Mouse (Mus musculus) testis, adult 2 months (tissue): ENCODE results near the gene Fnbp1. TPM values are rescaled to one million over a fixed set of nuclear protein-coding genes. Genes with fewer than 3 reads are reported as not detected.

Source experiments
- H3K27ac ChIP-seq: fragments of 200-500 bp; 2 replicates; pipeline ENCODE4 v1.5.1; 2012; ENCODE audit warnings: low read depth, low read length; ENCODE audit not compliant: control insufficient read depth, insufficient read depth
- H3K27me3 ChIP-seq: fragments of 200-500 bp; 2 replicates; pipeline ENCODE4 v1.6.1; 2012; ENCODE audit warnings: mild to moderate bottlenecking, low read length, moderate library complexity; ENCODE audit not compliant: control insufficient read depth, insufficient read depth
- H3K36me3 ChIP-seq: fragments of 200-500 bp; 2 replicates; pipeline ENCODE4 v1.6.1; 2012; ENCODE audit warnings: mild to moderate bottlenecking, low read length; ENCODE audit not compliant: control insufficient read depth, insufficient read depth
- H3K4me1 ChIP-seq: fragments of 200-500 bp; 2 replicates; pipeline ENCODE4 v1.6.1; 2012; ENCODE audit warnings: low read length; ENCODE audit not compliant: control insufficient read depth, insufficient read depth
- H3K4me3 ChIP-seq: fragments of 200-500 bp; 2 replicates; pipeline ENCODE4 v1.5.1; 2012; ENCODE audit warnings: low read depth, mild to moderate bottlenecking, low read length, moderate library complexity, mixed read lengths; ENCODE audit not compliant: control insufficient read depth
- CTCF ChIP-seq: fragments of 200-500 bp; IDR thresholded peaks from 2 replicates; pipeline ENCODE4 v1.5.1; 2012; ENCODE audit warnings: low read depth, mild to moderate bottlenecking, inconsistent platforms, low read length, moderate library complexity; ENCODE audit not compliant: control insufficient read depth, insufficient read depth, insufficient replicate concordance
- POLR2A ChIP-seq: fragments of 200-500 bp; IDR thresholded peaks from 2 replicates; pipeline ENCODE4 v1.6.1; 2012; ENCODE audit warnings: low read depth, mild to moderate bottlenecking, inconsistent platforms, low read length, moderate library complexity; ENCODE audit not compliant: control insufficient read depth
- polyA plus RNA-seq: library from polyadenylated mRNA; depleted of rRNA; stranded (reverse); fragments of >200 nt; gene quantifications from 2 replicates; pipeline ENCODE4 v1.2.3, GENCODE M21; 2012

The Fnbp1 gene
- polyA plus RNA-seq, 1 experiment = 6.3 TPM

DNA sequence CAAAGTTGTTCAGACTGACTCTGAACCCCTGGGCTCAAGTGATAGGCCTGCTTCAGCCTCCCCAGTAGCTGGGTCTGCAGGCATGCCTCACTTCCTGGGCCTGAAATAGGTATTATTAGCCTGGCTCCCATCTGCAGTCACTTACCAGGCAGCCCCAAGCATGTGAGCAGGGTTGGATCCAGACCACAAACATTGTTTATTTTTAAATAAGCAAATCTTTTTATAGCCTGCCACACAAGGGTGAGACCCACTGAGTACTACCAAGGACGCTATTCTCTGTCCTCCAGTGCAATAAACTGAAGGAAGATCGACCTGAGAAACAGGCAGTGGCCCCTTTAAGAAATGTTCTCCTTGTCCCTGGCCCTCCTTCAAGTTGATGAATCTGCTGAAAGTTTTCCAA, 17.1 kb downstream of the Fnbp1 start:
- H3K27ac ChIP-seq = no peak overlapping the region; the same call in 1 of the 2 replicates
- no peak for TF ChIP-seq CTCF
- no peak for TF ChIP-seq POLR2A
- no peaks in the 10 kb centered on the region for H3K27me3 ChIP-seq
- H3K4me3 ChIP-seq = no peak overlapping the region
- H3K36me3 ChIP-seq = no peaks in the 10 kb centered on the region
- peaks cover 7% of the 10 kb centered on the region for H3K4me1 ChIP-seq

DNA sequence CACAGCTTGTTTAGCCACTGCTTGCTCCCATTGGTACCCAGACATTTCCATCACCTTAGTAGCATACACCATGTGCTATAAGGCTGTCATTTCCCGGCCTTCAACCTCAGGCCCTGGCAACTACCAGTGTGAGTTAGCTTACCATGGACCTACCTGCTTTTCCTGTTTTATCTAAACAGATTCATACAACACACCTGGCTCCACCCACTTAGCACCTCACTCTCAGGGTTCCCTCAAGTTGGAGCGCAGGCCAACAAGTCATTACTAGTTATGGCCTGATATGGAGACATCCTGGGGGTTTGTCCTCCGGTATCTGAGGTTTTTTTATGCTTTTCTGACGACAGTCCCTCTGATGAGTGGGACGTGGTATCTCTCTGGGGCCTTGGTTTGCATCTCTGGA, 18.3 kb downstream of the Fnbp1 start:
- Histone ChIP-seq H3K4me1 (peaks cover 7% of the 10 kb centered on the region), H3K27me3 (no peaks in the 10 kb centered on the region), H3K27ac (no peak overlapping the region), H3K4me3 (no peak overlapping the region), H3K36me3 (no peaks in the 10 kb centered on the region)
- no peak for TF ChIP-seq POLR2A
- TF ChIP-seq CTCF = no peak

DNA sequence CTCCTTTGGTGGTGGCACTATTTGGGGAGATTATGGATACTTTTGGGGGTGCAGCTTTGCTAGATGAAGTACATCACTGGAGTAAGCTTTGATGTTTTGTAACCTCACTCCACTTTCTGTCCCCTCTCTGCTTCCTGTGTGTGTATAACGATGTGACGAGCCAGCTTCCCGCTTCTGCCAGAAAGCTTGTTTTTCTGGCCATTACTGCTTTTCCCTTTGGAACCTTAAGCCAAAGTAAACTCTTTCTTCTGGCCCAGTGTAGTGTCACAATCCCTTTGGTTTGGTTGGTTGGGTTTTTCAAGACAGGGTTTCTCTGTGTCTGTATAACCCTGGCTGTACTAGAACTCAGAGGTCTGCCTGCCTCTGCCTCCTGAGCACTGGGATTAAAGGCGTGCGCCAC, 19.0 kb downstream of the Fnbp1 start:
- TF ChIP-seq CTCF (no peak), POLR2A (no peak)
- H3K27me3 ChIP-seq = no peaks in the 10 kb centered on the region
- no peak overlapping the region for H3K4me3 ChIP-seq
- peaks cover 6% of the 10 kb centered on the region for H3K4me1 ChIP-seq
- H3K36me3 ChIP-seq = no peaks in the 10 kb centered on the region
- H3K27ac ChIP-seq = no peak overlapping the region

DNA sequence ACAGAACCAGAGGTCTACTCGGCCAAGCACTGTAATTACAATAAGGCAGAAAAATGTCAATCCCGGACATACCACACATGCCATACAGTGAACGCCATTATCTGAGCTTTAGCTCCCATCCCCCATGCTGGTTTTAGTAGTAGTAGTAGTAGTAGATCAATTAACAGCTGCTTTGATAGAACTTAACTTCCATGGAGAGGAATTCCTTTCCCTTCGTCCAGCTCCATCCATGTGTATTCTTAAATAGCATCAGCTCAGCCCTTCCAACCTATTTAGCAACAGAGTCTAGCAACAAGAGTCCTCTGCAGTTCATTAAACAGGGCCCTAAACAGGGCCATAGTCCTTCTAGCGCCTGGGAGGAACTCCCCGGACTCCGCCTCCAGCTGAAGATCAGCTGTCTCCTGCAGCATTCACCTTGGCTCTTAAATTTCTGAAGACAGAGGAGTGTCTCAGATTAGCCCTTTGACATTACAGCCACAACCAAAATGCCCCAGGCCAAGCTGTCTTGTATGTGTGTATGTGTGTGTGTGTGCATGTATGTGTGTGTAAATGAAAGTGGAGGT, 20.6 kb downstream of the Fnbp1 start:
- Histone ChIP-seq H3K27ac (no peak overlapping the region), H3K27me3 (no peaks in the 10 kb centered on the region), H3K4me1 (no peaks in the 10 kb centered on the region), H3K36me3 (no peaks in the 10 kb centered on the region), H3K4me3 (no peak overlapping the region)
- TF ChIP-seq POLR2A (no peak), CTCF (no peak)

DNA sequence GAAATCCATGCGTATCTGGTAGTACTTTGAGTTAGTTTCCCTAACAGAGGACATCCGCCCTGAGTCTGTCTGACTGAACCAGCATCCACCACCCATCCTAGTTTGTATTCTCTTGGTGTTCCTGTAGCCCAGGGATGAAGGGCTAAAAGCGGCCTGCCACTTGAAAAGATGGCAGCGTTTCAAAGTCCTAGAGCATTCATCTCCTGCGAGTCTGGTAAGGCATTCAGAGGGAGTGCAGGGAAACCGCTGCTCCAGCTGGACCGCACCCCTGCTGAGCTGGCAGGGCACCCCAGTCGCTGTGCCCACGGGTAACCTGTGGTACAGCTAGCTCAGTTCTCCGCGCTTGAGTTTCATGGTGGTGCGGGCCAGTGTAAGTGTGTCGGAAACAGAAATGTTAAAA, 22.0 kb downstream of the Fnbp1 start:
- no peaks in the 10 kb centered on the region for H3K36me3 ChIP-seq
- H3K4me3 ChIP-seq = no peak overlapping the region

DNA sequence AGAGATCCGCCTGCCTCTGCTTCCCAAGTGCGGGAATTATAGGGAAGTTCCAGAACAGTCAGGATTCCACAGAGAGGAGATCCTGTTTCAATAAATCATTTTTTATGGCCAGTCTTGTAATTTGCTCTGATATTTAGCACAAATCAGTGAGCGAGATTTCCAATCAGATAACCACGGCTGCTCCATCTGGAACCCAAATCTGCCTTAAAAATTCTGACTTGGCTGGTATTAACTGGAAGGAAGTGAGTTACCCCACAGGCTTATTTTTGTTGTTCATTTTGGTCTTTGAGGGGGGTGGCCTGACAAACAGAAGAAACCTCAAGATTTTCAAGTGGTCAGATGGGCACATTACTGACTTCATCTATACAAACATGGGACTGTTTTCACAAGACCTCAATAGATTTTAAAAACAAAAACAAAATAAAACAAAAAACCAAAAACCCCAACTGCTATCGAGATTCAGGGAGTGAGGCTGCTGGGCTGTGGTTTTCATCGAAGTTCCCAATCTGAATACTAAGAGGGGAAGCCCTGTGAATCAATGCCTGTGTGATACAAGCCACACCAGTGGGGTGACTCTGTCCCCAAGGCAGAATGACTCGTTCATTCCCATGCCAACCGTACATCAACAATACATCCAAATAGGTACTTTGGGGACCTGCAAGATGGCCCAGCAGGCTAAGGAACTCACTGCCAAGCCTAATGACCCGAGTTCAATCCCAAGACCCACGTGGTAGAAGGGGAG, 23.0 kb downstream of the Fnbp1 start:
- H3K27ac ChIP-seq = no peak overlapping the region
- no peak overlapping the region for H3K4me3 ChIP-seq
- no peaks in the 10 kb centered on the region for H3K36me3 ChIP-seq
- H3K27me3 ChIP-seq = no peaks in the 10 kb centered on the region
- TF ChIP-seq CTCF (no peak), POLR2A (no peak)
- no peaks in the 10 kb centered on the region for H3K4me1 ChIP-seq

More for the DNA sequence above, 22.0 kb downstream of the Fnbp1 start:
- H3K27me3 ChIP-seq = no peaks in the 10 kb centered on the region
- no peaks in the 10 kb centered on the region for H3K4me1 ChIP-seq
- no peak for TF ChIP-seq CTCF
- no peak for TF ChIP-seq POLR2A
- no peak overlapping the region for H3K27ac ChIP-seq

DNA sequence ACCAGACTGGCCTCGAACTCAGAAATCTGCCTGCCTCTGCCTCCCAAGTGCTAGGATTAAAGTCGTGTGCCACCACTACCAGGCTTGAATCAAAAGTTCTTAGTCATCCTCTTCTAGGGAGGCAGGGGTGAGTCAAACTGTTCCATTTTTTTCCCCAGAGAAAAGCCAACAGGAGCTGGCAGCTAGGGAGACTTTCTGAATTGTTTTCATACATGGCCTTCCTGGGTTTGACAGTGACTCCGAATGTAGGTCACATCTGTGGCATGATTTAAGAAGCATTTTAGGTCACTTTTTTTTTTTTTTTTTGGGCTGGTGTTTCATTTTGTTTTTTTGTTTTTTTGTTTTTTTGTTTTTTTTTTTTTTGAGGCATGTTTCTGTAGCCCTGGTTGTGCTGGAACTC, 23.6 kb downstream of the Fnbp1 start:
- TF ChIP-seq POLR2A = no peak
- TF ChIP-seq CTCF = no peak
- Histone ChIP-seq H3K4me1 (no peaks in the 10 kb centered on the region), H3K4me3 (no peak overlapping the region), H3K27me3 (no peaks in the 10 kb centered on the region), H3K36me3 (no peaks in the 10 kb centered on the region), H3K27ac (no peak overlapping the region)
